Mouse (Mus musculus): ENCODE measurements around the gene Mta3.
A peak's percentile ranks its signal among the peaks of the same experiment; 100 is the strongest.

The Mta3 gene

DNA sequence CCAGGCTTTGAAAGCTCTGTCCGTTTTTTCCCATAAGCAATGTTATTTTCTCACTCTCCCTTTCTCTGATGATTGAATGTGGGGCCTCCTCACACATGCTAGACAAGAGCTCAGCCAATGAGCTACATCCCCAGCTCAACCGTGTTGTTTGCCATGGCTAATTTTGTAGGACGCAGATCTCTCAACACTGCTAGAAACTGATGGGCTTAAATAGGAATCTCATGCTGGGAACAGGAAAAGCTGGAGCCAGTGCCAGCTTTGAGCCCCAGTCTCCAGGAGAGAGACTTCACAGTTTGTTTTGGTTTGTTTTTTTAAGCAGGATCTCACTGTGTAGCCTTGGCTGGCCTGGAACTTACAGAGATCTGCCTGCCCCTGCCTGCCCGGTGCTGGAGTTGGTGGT, 53.6 kb downstream of the Mta3 start:
- DNase-seq (ENCODE audit: low spot score in 2 of 2), result no peak

- DNase-seq (ENCODE audit: low spot score in 2 of 2), result no peak
Measured at GRCm38 (mm10) chr17:83764538-83764937, 58.6 kb downstream of the Mta3 start.

DNA sequence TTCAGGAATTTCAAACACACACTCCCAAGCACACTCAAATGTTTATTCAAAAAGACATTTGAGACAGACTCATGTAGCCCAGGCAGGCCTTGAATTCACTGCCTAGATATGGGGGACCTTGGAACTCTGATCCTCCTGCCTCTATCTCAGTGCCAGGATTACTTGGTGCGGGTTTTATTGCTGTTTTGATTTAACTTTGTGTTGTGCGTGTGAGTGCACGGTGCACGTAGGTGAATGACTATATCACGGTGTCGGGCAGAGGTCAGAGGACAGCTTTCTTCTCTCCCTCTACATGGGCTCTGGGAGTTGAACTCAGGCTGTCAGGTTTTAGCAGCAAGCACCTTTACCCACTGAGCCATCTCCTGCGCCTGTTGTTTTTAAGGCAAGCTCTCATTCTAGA, 61.1 kb downstream of the Mta3 start:
- no peak for DNase-seq (ENCODE audit: low spot score in 2 of 2)

DNA sequence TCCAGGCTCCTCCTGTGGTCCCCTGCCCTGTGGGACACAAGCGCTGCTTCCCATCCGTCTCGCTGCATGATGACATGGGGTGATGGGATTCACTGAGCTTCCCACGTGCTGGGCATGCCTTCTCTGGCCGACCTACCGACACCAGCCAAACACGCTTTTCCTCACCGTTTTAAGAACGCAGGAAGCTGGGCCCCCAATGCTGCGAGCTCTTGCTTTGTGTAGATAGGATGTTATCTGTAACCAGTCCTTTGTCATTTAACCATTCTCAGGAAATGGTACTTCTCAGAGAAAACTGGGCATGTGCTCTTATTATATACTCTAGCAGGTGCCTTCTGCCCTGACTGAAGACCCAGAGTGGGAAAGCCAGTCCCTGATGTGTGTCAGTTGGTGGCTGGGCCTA, 62.3 kb downstream of the Mta3 start:
- DNase-seq (ENCODE audit: low spot score in 2 of 2), result no peak

DNA sequence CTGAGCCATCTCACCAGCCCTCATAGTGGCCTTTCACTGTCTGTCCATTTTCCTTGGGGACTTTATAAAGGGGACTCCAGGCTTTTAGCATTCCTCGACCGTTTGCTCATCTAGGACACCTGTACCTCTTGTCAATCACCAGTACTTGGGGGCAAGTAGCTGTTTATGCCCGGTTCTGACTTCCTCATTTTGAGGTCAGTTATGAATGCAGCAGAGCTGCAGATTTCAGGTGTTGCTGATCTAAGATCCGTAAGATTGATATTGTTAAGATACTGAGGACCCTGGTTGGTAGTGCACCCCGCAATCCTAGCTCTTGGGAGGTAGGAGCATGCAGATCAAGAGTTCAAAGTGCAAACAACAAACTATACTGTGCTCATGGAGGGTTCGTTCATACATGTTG, 64.4 kb downstream of the Mta3 start:
- DNase-seq (ENCODE audit: low spot score in 2 of 2), result no peak

GRCm38 (mm10) chr17:83770931-83771330, 65.0 kb downstream of the Mta3 start:
- no peak for DNase-seq (ENCODE audit: low spot score in 2 of 2)

- DNase-seq (ENCODE audit: low spot score in 2 of 2), result no peak
Measured at GRCm38 (mm10) chr17:83772110-83772509, 66.1 kb downstream of the Mta3 start.

GRCm38 (mm10) chr17:83772711-83773110, 66.7 kb downstream of the Mta3 start:
- DNase-seq (ENCODE audit: low spot score in 2 of 2), result no peak

- no peak for DNase-seq (ENCODE audit: low spot score in 2 of 2)
Measured at GRCm38 (mm10) chr17:83776965-83777364, 71.0 kb downstream of the Mta3 start.

DNA sequence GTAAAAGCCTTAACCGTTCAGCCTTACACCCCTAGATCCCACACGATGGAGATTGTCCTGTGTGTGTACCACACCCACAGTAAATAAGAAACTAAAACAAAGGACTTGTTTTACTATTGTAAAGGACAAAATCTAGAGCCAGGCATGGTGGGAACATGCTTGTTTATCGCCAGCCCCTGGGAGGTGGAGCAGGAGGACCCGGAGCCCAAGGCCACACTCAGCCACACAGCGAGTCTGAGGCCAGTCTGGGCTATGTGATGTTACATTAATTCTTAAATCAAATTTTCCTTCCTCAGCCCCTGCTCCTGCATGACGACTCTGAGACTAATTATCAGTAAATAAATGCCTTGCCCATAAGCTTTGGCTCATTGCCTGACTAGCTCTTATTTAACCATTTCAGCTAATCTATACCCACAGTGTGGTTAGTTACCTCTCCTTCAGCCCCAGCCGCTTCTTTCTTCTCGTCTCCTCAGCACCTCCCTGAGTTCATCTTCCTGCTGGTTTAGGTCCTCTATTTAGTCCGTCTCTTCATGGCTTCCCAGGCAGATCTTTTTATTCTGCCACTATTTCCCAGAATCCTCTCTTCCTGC, 71.6 kb downstream of the Mta3 start:
- no peak for DNase-seq (ENCODE audit: low spot score in 2 of 2)

DNA sequence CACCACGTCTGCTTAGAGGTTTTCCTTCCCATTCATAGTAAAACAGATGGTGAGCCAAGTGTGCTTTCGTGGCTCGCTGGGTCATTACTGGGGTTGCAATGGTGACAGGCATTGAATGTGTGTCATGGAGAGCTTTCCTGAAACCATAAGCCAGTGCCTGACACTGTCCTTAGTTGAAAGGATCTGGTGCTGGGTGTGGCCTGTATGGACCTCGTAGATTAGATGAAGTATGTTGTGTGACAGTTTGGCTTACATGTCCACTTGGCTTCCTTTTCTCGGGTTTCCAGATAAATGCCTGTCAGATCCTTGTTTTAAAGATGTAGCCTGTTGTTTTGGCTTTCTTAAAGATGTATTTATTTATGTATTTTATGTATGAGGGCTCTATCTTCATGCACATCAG, 74.3 kb downstream of the Mta3 start:
- no peak for DNase-seq (ENCODE audit: low spot score in 2 of 2)

DNA sequence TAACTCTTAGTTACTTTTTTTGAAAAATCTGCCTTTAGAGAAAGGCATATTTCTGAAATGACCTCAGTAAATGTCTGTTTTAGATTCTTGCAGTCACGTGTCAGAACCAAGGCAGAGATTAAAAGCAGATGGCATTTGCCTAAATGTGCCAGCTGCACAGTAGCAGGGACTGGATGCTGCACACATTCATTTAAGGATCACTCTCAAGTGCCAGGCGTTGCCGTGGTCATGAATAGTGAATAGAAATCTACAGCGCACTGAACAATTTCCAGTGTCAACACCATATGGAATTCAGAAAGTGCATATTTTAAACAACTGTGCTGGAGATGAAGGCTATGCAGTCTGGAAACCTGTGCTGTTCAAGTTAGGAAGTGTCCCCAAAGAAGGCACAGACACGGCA, 76.8 kb downstream of the Mta3 start:
- DNase-seq (ENCODE audit: low spot score in 2 of 2), result no peak

DNA sequence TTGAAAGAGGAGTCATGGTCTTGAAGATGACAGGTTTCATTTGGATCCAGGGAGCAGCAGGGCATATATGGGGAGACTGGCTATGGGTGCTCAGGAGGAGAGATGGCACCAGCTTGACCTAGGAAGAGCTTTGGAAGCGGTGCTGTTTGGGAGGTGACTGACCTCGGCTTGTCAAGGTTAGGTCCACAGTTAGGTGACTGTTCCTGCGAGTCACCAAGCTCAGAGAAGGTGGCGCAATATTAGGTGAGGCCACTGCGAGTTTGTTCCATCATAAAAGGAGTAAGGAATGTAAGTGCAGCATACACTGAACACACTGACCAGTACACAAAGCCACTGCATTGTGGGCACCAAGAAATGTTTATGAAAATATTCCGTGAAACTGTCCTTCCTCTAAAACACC, 80.5 kb downstream of the Mta3 start:
- no peak for DNase-seq (ENCODE audit: low spot score in 2 of 2)

DNA sequence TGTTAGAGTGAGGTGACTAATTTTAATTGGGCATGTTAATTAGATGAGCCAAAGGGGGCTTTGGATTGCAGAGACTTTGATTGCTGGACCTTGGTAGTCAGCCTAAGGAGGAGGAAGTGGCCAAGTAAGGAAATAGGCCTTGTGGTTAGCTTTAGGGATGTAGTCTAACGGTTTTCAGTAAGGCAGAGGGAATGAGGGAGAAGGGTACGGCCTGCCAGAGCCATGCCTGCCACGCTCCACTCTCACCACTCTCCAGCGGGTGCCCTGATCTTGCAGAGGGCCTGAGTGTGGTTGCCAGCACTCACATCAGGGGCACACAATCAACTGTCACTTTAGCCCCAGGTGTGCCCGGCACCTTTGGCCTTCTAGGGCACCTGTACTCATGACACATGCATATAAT, 84.2 kb downstream of the Mta3 start:
- DNase-seq (ENCODE audit: low spot score in 2 of 2), result no peak

GRCm38 (mm10) chr17:83792388-83792787, 86.4 kb downstream of the Mta3 start:
- no peak for DNase-seq (ENCODE audit: low spot score in 2 of 2)

- DNase-seq (ENCODE audit: low spot score in 2 of 2), result no peak
Measured at GRCm38 (mm10) chr17:83795121-83795520, 89.2 kb downstream of the Mta3 start.

- no peak for DNase-seq (ENCODE audit: low spot score in 2 of 2)
Measured at GRCm38 (mm10) chr17:83799506-83800050, 93.6 kb downstream of the Mta3 start.

DNA sequence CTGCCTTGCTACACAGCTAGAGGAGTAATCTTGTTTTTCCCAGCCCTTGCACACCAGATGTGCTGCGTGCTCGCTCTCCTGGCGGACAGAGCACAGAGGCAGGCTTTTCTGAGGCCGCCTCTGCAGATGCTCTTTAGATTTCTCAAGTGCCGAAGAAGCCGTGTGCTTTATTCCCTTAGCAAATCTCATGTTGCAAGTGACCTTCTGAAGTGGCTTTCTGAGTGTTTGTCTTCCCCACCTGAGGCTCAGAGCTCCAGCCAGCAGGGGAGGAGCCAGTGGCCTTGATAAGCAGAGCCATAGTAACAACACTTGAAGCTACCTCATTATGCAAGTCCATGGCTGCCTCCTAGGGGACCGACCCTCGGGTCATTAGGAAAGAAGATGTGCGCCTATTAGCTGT, 98.0 kb downstream of the Mta3 start:
- DNase-seq (ENCODE audit: low spot score in 2 of 2), result no peak

DNA sequence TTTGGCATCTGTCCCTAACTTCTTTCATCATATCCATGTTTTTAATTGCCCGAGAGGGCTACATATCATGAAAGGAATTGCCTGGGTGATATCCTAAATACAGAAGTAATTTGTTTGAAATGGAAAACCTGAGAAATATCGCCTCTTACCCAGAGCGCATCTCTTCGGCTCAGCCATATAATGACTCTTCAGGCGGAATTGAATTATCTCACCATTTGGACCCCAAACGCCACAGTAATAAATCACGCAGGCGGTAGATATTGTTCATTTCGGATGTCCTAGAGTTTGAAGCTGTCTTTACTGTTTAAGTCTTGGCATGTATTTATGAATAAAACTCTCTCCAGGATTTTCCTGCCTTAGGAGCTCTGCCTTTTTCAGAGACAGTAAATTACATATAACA, 99.1 kb downstream of the Mta3 start:
- DNase-seq (ENCODE audit: low spot score in 2 of 2), result no peak

DNA sequence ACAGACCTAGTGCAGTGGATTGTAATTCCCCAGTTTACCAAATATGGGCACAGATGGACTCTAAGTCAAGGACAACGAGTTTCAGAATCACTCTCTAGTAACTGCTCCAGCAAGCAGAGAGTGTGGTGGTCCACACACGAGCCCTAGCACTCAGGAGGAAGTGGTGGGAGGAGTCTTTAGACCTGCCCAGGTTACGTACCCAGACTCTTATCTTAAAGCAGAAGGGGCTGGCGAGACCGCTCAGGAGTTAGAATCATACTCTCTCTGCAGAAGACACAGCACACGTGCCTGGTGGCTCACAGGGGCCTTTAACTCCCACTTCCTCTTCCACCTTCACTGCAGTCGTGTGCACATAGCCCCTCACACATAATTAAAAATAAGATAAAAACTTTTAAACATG, 101.4 kb downstream of the Mta3 start:
- DNase-seq (ENCODE audit: low spot score in 2 of 2), result no peak

DNA sequence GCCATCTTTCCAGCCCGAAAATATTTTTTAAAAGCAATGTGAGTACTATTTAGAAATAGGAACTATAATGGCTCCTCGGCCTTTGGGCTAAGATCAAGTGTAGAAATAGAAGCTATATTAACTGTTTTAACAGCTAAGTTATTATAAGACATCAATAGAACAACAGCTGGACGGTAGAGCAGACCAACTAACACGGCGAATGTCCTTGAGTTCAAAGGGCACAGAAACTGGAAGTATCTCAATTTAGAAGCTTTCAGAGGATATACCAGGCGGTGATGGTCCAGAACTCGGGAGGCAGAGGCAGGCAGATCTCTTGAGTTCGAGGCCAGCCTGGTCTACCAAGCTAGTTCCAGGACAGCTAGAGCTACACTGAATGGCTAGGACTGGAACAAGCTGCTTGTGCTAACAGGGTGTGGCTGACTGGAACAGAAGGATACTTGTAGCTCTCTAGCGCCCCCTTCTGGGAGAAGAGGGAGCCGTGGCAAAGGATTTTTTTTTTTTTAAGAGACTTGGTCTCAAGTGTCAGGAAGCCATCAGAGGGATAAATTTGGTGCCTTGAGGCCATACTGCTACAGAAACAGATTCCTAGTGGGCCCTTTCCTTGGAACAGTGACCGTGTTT, 101.9 kb downstream of the Mta3 start:
- peak; percentile 49 to 61 for DNase-seq (ENCODE audit: low spot score in 2 of 2)

DNA sequence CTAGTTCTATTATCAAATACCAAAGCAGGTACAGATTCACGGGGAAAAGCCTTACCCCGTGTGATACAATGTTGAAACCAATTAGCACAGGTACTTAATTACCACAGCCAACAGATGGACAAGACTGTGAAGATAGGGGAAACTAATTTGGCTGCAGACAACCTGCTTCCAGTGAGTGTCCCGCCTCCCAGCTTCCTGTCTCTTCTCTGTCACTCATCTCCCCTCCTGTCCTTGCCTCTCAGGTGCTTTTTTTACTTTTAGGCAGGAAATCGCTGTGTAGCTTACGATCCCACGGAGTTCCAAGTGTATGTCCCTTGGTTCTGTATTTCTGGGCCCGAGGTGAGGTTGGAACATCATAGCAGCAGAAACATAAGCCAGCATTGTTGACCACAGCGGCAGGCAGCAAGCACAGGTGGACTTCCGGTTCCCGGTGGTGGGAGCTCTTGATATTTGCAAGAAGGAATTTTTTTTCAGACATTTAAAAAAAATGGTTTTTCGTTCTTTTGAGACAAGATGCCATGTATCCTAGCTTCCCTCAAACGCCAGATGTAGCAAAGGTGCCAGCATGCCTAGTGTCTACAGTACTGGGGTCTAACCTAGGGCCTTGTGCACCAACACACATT, 102.6 kb downstream of the Mta3 start:
- no peak for DNase-seq (ENCODE audit: low spot score in 2 of 2)

DNA sequence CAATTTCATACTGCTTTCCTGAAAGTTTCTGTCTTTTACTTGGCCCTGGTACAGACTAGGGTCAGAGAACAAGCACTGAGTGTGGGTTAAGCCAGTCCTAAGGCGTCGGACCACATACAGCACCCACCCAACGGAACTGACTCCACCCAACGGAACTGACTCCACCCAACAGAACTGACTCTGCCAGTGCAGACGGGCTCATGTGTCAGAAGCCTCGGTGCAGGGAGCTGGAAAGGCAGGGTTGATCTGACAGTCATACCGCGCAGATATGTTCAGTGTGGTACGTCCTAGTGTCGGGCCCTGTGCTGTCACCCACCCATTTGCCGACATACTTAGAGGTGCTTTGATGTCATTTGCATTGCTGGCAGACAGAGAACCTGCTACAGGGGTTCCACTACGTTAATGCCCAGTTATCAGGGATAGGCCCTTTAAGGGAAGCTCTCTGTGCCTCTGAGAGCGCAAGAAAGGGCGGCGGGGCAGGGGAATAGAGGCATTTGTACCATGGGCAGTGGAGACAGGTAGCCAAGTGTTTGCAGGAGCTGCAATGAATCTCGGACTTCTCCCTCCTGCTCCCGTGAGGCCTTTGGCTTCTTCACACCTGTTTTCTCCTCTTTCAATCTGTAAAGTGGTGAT, 103.3 kb downstream of the Mta3 start:
- DNase-seq (ENCODE audit: low spot score in 2 of 2), result no peak
